Mouse (Mus musculus) embryonic facial prominence, embryonic 14.5 days (tissue): ENCODE measurements around the gene Rab33b. TPM values are rescaled to one million over a fixed set of nuclear protein-coding genes. Genes with fewer than 3 reads are reported as not detected.
A peak's percentile ranks its signal among the peaks of the same experiment; 100 is the strongest.

ENCODE experiments used
- ATAC-seq: fragments of 200-750 bp; cut with Nextera tagmentation; 2 replicates; pipeline ENCODE4 v1.8.0; 2017; ENCODE audit warnings: low read depth, moderate number of reproducible peaks, moderate TSS enrichment
- DNase-seq: peaks from one replicate; pipeline ENCODE4 v3.0.0-alpha.2; 2015; ENCODE audit warnings: low spot score
- H3K27ac ChIP-seq: fragments of 300-500 bp; sonication (generic); replicated peaks from 2 replicates; pipeline ENCODE4 v1.5.1; 2014; ENCODE audit warnings: low read depth, mild to moderate bottlenecking, low read length, moderate library complexity
- H3K27me3 ChIP-seq: fragments of 300-500 bp; sonication (generic); replicated peaks from 2 replicates; pipeline ENCODE4 v1.6.1; 2014; ENCODE audit warnings: low read length; ENCODE audit not compliant: control insufficient read depth, insufficient read depth
- H3K36me3 ChIP-seq: fragments of 300-500 bp; sonication (generic); 2 replicates; pipeline ENCODE4 v1.6.1; 2014; ENCODE audit warnings: low read length, mixed read lengths; ENCODE audit not compliant: control insufficient read depth, insufficient read depth
- H3K4me1 ChIP-seq: fragments of 300-500 bp; sonication (generic); 2 replicates; pipeline ENCODE4 v1.6.1; 2014; ENCODE audit warnings: antibody characterized with exemption, low read length; ENCODE audit not compliant: control insufficient read depth, insufficient read depth
- H3K4me2 ChIP-seq: fragments of 300-500 bp; sonication (generic); 2 replicates; pipeline ENCODE4 v1.6.1; 2014; ENCODE audit warnings: low read depth, mild to moderate bottlenecking, low read length, moderate library complexity, mixed read lengths
- H3K4me3 ChIP-seq: fragments of 300-500 bp; sonication (generic); 2 replicates; pipeline ENCODE4 v1.5.1; 2014; ENCODE audit warnings: low read depth, mild to moderate bottlenecking, low read length
- H3K9ac ChIP-seq: fragments of 300-500 bp; sonication (generic); 2 replicates; pipeline ENCODE4 v1.6.1; 2014; ENCODE audit warnings: low read depth, mild to moderate bottlenecking, low read length, moderate library complexity, mixed read lengths
- H3K9me3 ChIP-seq: fragments of 300-500 bp; sonication (generic); 2 replicates; pipeline ENCODE4 v1.6.1; 2016; ENCODE audit warnings: low read length; ENCODE audit not compliant: control insufficient read depth
- WGBS: fragments of 180-500 bp; shearing (Covaris S2); extraction: QIAGEN DNeasy Blood & Tissue Kit; methylation state at CpG from one replicate; pipeline ENCODE4 v1.1.7; 2014; 5-methylcytosine and 5-hydroxymethylcytosine counted together
- polyA plus RNA-seq: library from polyadenylated mRNA; unstranded; fragments of >200 nt; fragmentation: Nextera tagmentation; extraction: Ambion mirVana; gene quantifications from 2 replicates; pipeline ENCODE4 v1.2.1, GENCODE M21; 2014

Rab33b gene
- polyA plus RNA-seq, 1 experiment from 2014 or later: 25.8 TPM

GRCm38 (mm10) chr3:51482781-51483180, 939 bp upstream of the Rab33b start:
- H3K27ac ChIP-seq: peak overlapping the region; percentile 97

GRCm38 (mm10) chr3:51484370-51484769, 650 bp downstream of the Rab33b start:
- Histone ChIP-seq H3K9ac (peak overlapping the region; percentile 91), H3K27ac (peak overlapping the region; percentile 97), H3K4me3 (peak overlapping the region; percentile 72), H3K9me3 (no peaks in the 10 kb centered on the region), H3K27me3 (no peaks in the 10 kb centered on the region), H3K36me3 (0 out of 2 replicates have a peak, but pooled peaks cover 3% of the 10 kb centered on the region), H3K4me2 (peak overlapping the region; percentile 76), H3K4me1 (peaks cover 16% of the 10 kb centered on the region)
- ATAC-seq (peak; percentile 14), DNase-seq (no peak)
- under 1% methylated on average over 31 of the region's 33 CpGs for WGBS

More at GRCm38 (mm10) chr3:51482781-51483180, 939 bp upstream of the Rab33b start:
- Histone ChIP-seq H3K4me2 (peak overlapping the region; percentile 76), H3K4me3 (peak overlapping the region; percentile 72), H3K9me3 (no peaks in the 10 kb centered on the region), H3K36me3 (0 out of 2 replicates have a peak, but pooled peaks cover 3% of the 10 kb centered on the region), H3K9ac (peak overlapping the region; percentile 91), H3K4me1 (peaks cover 16% of the 10 kb centered on the region), H3K27me3 (no peaks in the 10 kb centered on the region)
- ATAC-seq: no peak
- no peak for DNase-seq
- WGBS: 69% methylated on average over 3 of the region's 3 CpGs

GRCm38 (mm10) chr3:51485347-51485746, 1.6 kb downstream of the Rab33b start:
- Histone ChIP-seq H3K9ac (peak overlapping the region; percentile 91; the same call in 1 of the 2 replicates), H3K36me3 (0 out of 2 replicates have a peak, but pooled peaks cover 3% of the 10 kb centered on the region), H3K27ac (no peak overlapping the region), H3K9me3 (no peaks in the 10 kb centered on the region), H3K4me1 (peaks cover 16% of the 10 kb centered on the region), H3K4me2 (peak overlapping the region; percentile 76), H3K4me3 (peak overlapping the region; percentile 72), H3K27me3 (no peaks in the 10 kb centered on the region)
- DNase-seq (no peak), ATAC-seq (no peak)
- 55% methylated on average over 4 of the region's 4 CpGs for WGBS

- no peak for DNase-seq
- H3K27me3 ChIP-seq: no peaks in the 10 kb centered on the region
- no peaks in the 10 kb centered on the region for H3K9me3 ChIP-seq
- no peak overlapping the region for H3K4me3 ChIP-seq
- no peak overlapping the region for H3K27ac ChIP-seq
- peaks cover 16% of the 10 kb centered on the region for H3K4me1 ChIP-seq
- H3K9ac ChIP-seq: no peak overlapping the region
- no peak for ATAC-seq
- WGBS: 87% methylated on average over 4 of the region's 4 CpGs
- H3K36me3 ChIP-seq: 0 out of 2 replicates have a peak, but pooled peaks cover 3% of the 10 kb centered on the region
- no peak overlapping the region for H3K4me2 ChIP-seq
Measured at GRCm38 (mm10) chr3:51486491-51487195, 2.9 kb downstream of the Rab33b start.

- WGBS: 72% methylated on average over 7 of the region's 7 CpGs
- DNase-seq (no peak), ATAC-seq (no peak)
- Histone ChIP-seq H3K9me3 (no peaks in the 10 kb centered on the region), H3K4me3 (no peak overlapping the region), H3K4me1 (peaks cover 8% of the 10 kb centered on the region), H3K9ac (no peak overlapping the region), H3K4me2 (no peak overlapping the region), H3K27me3 (no peaks in the 10 kb centered on the region), H3K36me3 (peaks cover 28% of the 10 kb centered on the region; the same call in 1 of the 2 replicates), H3K27ac (no peak overlapping the region)
Measured at GRCm38 (mm10) chr3:51490088-51490753, 6.5 kb downstream of the Rab33b start.

- no peaks in the 10 kb centered on the region for H3K9me3 ChIP-seq
- H3K4me2 ChIP-seq: no peak overlapping the region
- DNase-seq: no peak
- H3K4me3 ChIP-seq: no peak overlapping the region
- WGBS: 84% methylated on average over 13 of the region's 13 CpGs
- H3K9ac ChIP-seq: no peak overlapping the region; the same call in 1 of the 2 replicates
- H3K4me1 ChIP-seq: no peaks in the 10 kb centered on the region
- peaks cover 31% of the 10 kb centered on the region; the same call in 1 of the 2 replicates for H3K36me3 ChIP-seq
- H3K27ac ChIP-seq: no peak overlapping the region
- no peaks in the 10 kb centered on the region for H3K27me3 ChIP-seq
- ATAC-seq: no peak
Measured at GRCm38 (mm10) chr3:51493272-51493838, 9.6 kb downstream of the Rab33b start.

- peaks cover 31% of the 10 kb centered on the region; the same call in 1 of the 2 replicates for H3K36me3 ChIP-seq
- no peak overlapping the region for H3K9ac ChIP-seq
- WGBS: 80% methylated on average over 2 of the region's 2 CpGs
- H3K4me1 ChIP-seq: no peaks in the 10 kb centered on the region
- H3K4me2 ChIP-seq: no peak overlapping the region
- no peak overlapping the region for H3K27ac ChIP-seq
- H3K4me3 ChIP-seq: no peak overlapping the region
- ATAC-seq (no peak), DNase-seq (no peak)
- no peaks in the 10 kb centered on the region for H3K27me3 ChIP-seq
- H3K9me3 ChIP-seq: no peaks in the 10 kb centered on the region
Measured at GRCm38 (mm10) chr3:51494466-51494865, 10.7 kb downstream of the Rab33b start.

GRCm38 (mm10) chr3:51495646-51496045, 11.9 kb downstream of the Rab33b start:
- H3K36me3 ChIP-seq: peaks cover 31% of the 10 kb centered on the region; the same call in 1 of the 2 replicates
- H3K27me3 ChIP-seq: no peaks in the 10 kb centered on the region
- ATAC-seq: no peak
- H3K4me3 ChIP-seq: no peak overlapping the region
- no peak overlapping the region for H3K9ac ChIP-seq
- WGBS: 92% methylated on average over 9 of the region's 9 CpGs
- DNase-seq: no peak
- no peaks in the 10 kb centered on the region for H3K4me1 ChIP-seq
- no peaks in the 10 kb centered on the region for H3K9me3 ChIP-seq
- H3K27ac ChIP-seq: no peak overlapping the region
- no peak overlapping the region for H3K4me2 ChIP-seq
